9 mouse cellular contexts compared by ENCODE assay signal in the genomic region with DNA sequence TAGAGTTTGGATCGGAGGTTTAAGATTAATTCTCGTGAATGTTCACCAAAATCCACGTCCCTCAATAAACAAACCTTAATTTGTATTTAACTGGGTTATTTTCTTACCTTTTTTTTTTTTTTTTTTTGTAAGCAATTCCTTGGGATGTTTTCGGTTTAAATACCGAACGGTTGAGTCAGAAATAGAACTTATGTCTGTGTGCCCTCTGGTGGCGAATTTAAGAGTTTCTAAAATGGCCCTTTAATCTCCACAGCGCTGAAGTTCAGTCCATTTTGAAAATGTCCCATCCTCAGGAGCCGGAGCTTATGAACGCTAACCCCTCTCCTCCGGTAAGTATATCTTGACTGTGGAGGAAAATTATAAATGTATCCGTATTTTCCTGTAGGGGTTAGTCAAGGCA.
A peak's percentile ranks its signal among the peaks of the same experiment; 100 is the strongest.
DNase-seq lines count a peak whose midpoint lies in the region; ATAC-seq and TF ChIP-seq lines count a peak whose summit lies in the region.
"Had no signal": no experiment of that assay in that cellular context is flagged by ENCODE, and none has a peak within 500 bp of the region (broad histone marks: within the 10 kb centered on the region; RNA-seq: fewer than 3 reads in every experiment).

No protein-coding gene starts in this region.

- TF ChIP-seq CTCF in heart, postnatal 0 days (IDR thresholded peaks at IDR 0.05; ENCODE audit: low read depth): peak; percentile 60
- TF ChIP-seq CTCF in small intestine, adult 2 months (IDR thresholded peaks at IDR 0.05; ENCODE audit: extremely low read depth, insufficient read length, insufficient replicate concordance, low read depth, low read length): no peak

- H3K4me1 ChIP-seq in heart, postnatal 0 days (ENCODE audit: control insufficient read depth, insufficient read depth): no peaks in the 10 kb centered on the region
- H3K4me1 ChIP-seq in small intestine, adult 2 months (ENCODE audit: control insufficient read depth, insufficient read depth, insufficient read length, low read length): peaks cover 6% of the 10 kb centered on the region; the same call in 1 of the 2 replicates

- H3K27ac ChIP-seq in heart, postnatal 0 days (ENCODE audit: low read depth): peak overlapping the region; percentile 99
- peak overlapping the region; percentile 88 for H3K27ac ChIP-seq in small intestine, adult 2 months (ENCODE audit: insufficient read depth, low read depth, low read length)

- TF ChIP-seq EP300 in heart, postnatal 0 days (IDR thresholded peaks at IDR 0.05; ENCODE audit: low read depth): no peak

- 6% methylated on average over 12 of the region's 12 CpGs for WGBS in heart, postnatal 0 days
- WGBS in small intestine, adult 2 months: 3% methylated on average over 12 of the region's 12 CpGs

- H3K36me3 ChIP-seq in heart, postnatal 0 days (replicated peaks; ENCODE audit: control insufficient read depth, insufficient read depth, low read length): peaks cover 39% of the 10 kb centered on the region
- peaks cover 33% of the 10 kb centered on the region for H3K36me3 ChIP-seq in small intestine, adult 2 months (ENCODE audit: control insufficient read depth, insufficient read depth, low read length)

- peak overlapping the region; percentile 93 for H3K4me2 ChIP-seq in heart, postnatal 0 days (ENCODE audit: low read depth, low read length)

- no peaks in the 10 kb centered on the region for H3K9me3 ChIP-seq in heart, postnatal 0 days (replicated peaks; ENCODE audit: control insufficient read depth, low read length)

- peak; percentile 62 for DNase-seq in adrenal gland, adult 2 months
- DNase-seq in adrenal gland, postnatal 4 days (ENCODE audit: low spot score in 2 of 2): no peak
- peak; percentile 82 for DNase-seq in Muller cell, postnatal 12 days (ENCODE audit: inconsistent ontology term)
- DNase-seq in embryo, embryonic 11 days: peak; percentile 89
- peak; percentile 87 for DNase-seq in heart, postnatal 0 days (ENCODE audit: low spot score)
- DNase-seq in kidney, postnatal 4 days: peak; percentile 49 to 64
- DNase-seq in lung, postnatal 14 days: peak; percentile 73

- no peak for TF ChIP-seq POLR2A in small intestine, adult 2 months (IDR thresholded peaks at IDR 0.05; ENCODE audit: low read depth, low read length)

- peak overlapping the region; percentile 81 for H3K4me3 ChIP-seq in heart, postnatal 0 days (ENCODE audit: low read depth, low read length)
- peak overlapping the region; percentile 90; the same call in 1 of the 2 replicates for H3K4me3 ChIP-seq in small intestine, adult 2 months (ENCODE audit: low read depth, low read length)

- peak overlapping the region; percentile 90 for H3K9ac ChIP-seq in heart, postnatal 0 days (replicated peaks; ENCODE audit: low read depth, low read length)

- no peak for ATAC-seq in heart, postnatal 0 days (ENCODE audit: insufficient read depth, low read depth)

- peaks cover 4% of the 10 kb centered on the region; the same call in 1 of the 2 replicates for H3K27me3 ChIP-seq in heart, postnatal 0 days (ENCODE audit: control insufficient read depth, insufficient read depth, low read length)
- H3K27me3 ChIP-seq in small intestine, adult 2 months (ENCODE audit: control insufficient read depth, insufficient read depth, low read length): no peaks in the 10 kb centered on the region
- H3K27me3 ChIP-seq: Patski had no signal

Comparison
In these comparisons a context has a peak if more than half of its experiments do, and no peak if none do; other contexts are left out.
1. DNase-seq: peak in adrenal gland, adult 2 months (single experiment), Muller cell, postnatal 12 days (single experiment), embryo, embryonic 11 days (single experiment), heart, postnatal 0 days (single experiment), kidney, postnatal 4 days (2 of 2) and lung, postnatal 14 days (single experiment); none in adrenal gland, postnatal 4 days (0 of 2).